Mouse (Mus musculus) spleen, postnatal 36 days (tissue): ENCODE data around the gene Ssxb9.
"Not testable (repeated sequence)": the region's sequence is repeated elsewhere in the genome, so short reads cannot be mapped to it uniquely, and the experiment has no call there.

Source experiments
- DNase-seq, 2 experiments: peaks; one replicate each; pipeline ENCODE4 v3.0.0; 2022; ENCODE audit warnings: low spot score in 2 of 2, mixed read lengths in 1 of 2

Gene Ssxb9

GRCm38 (mm10) chrX:8366678-8367077, at the start of gene Ssxb9:
Ssxb9 (plus strand) TSS chrX:8366978.
- not testable (repeated sequence) for DNase-seq

DNA sequence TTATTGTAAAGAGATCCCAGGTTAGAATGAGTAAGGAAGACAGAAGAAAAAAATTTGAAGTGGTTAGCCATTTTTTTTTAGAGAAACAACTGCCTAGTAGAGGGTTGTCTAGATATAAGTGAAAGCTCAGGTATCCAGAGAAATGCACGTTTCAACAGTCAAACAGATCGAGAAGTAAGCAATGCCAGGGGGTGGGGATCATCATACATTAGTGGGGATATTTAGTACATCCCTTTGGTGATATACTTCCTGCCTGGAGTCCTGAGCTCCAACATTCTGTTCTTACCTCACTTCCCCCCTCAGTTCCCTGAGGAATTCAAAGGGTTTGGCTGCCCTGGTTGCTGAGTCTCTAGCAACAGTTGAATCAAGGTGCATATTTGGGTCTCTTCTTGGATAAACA, 39.7 kb upstream of the Ssxb9 start, which contains the start of gene Ssxb10:
Ssxb10 (plus strand) TSS at position 301 of the 400 bp plus-strand sequence.
- no peak for DNase-seq

GRCm38 (mm10) chrX:8413005-8413404, 46.2 kb downstream of the Ssxb9 start, which contains the start of gene Ssxb1:
Ssxb1 (plus strand) TSS chrX:8413305.
- DNase-seq, result not testable (repeated sequence)
